Mouse (Mus musculus): ENCODE measurements around the gene Klhdc1. TPM values are rescaled to one million over a fixed set of nuclear protein-coding genes. Genes with fewer than 3 reads are reported as not detected.

Klhdc1 gene
- polyA plus RNA-seq, 1 experiment from 2014 or later = 7.7 TPM

GRCm38 (mm10) chr12:69208520-69208919, 32.5 kb upstream of the Klhdc1 start:
- no peaks in the 10 kb centered on the region for H3K27me3 ChIP-seq (replicated peaks)
- 0 out of 2 replicates have a peak, but pooled peaks cover 3% of the 10 kb centered on the region for H3K4me1 ChIP-seq (replicated peaks)
- H3K4me3 ChIP-seq = no peak overlapping the region
- ATAC-seq (ENCODE audit: insufficient number of reproducible peaks, low FRiP score) = no peak
- H3K9ac ChIP-seq = no peak overlapping the region
- peaks cover 61% of the 10 kb centered on the region for H3K36me3 ChIP-seq
- no peaks in the 10 kb centered on the region for H3K9me3 ChIP-seq (replicated peaks)
- H3K27ac ChIP-seq (ENCODE audit: poor library complexity, severe bottlenecking) = no peak overlapping the region
- H3K4me2 ChIP-seq = no peak overlapping the region
- 83% methylated on average over 2 of the region's 2 CpGs for WGBS

GRCm38 (mm10) chr12:69210056-69210979, 30.7 kb upstream of the Klhdc1 start:
- H3K36me3 ChIP-seq = peaks cover 70% of the 10 kb centered on the region
- 86% methylated on average over 18 of the region's 18 CpGs for WGBS

GRCm38 (mm10) chr12:69211057-69211456, 29.9 kb upstream of the Klhdc1 start:
- 53% methylated on average over 5 of the region's 5 CpGs for WGBS
- Histone ChIP-seq H3K36me3 (peaks cover 74% of the 10 kb centered on the region), H3K4me2 (no peak overlapping the region)

More at GRCm38 (mm10) chr12:69210056-69210979, 30.7 kb upstream of the Klhdc1 start:
- no peaks in the 10 kb centered on the region for H3K9me3 ChIP-seq (replicated peaks)
- no peak for ATAC-seq (ENCODE audit: insufficient number of reproducible peaks, low FRiP score)
- 0 out of 2 replicates have a peak, but pooled peaks cover 3% of the 10 kb centered on the region for H3K4me1 ChIP-seq (replicated peaks)
- no peaks in the 10 kb centered on the region for H3K27me3 ChIP-seq (replicated peaks)
- no peak overlapping the region for H3K4me2 ChIP-seq
- no peak overlapping the region for H3K9ac ChIP-seq
- no peak overlapping the region for H3K4me3 ChIP-seq
- no peak overlapping the region for H3K27ac ChIP-seq (ENCODE audit: poor library complexity, severe bottlenecking)

GRCm38 (mm10) chr12:69213186-69213777, 27.7 kb upstream of the Klhdc1 start:
- no peaks in the 10 kb centered on the region for H3K27me3 ChIP-seq (replicated peaks)
- WGBS = 89% methylated on average over 13 of the region's 13 CpGs
- H3K4me2 ChIP-seq = no peak overlapping the region
- ATAC-seq (ENCODE audit: insufficient number of reproducible peaks, low FRiP score) = no peak
- H3K9ac ChIP-seq = no peak overlapping the region
- no peak overlapping the region for H3K4me3 ChIP-seq
- H3K4me1 ChIP-seq (replicated peaks) = 0 out of 2 replicates have a peak, but pooled peaks cover 3% of the 10 kb centered on the region
- H3K9me3 ChIP-seq (replicated peaks) = no peaks in the 10 kb centered on the region
- peaks cover 81% of the 10 kb centered on the region for H3K36me3 ChIP-seq
- no peak overlapping the region for H3K27ac ChIP-seq (ENCODE audit: poor library complexity, severe bottlenecking)

More at GRCm38 (mm10) chr12:69211057-69211456, 29.9 kb upstream of the Klhdc1 start:
- H3K27me3 ChIP-seq (replicated peaks) = no peaks in the 10 kb centered on the region
- H3K9ac ChIP-seq = no peak overlapping the region
- H3K4me1 ChIP-seq (replicated peaks) = 0 out of 2 replicates have a peak, but pooled peaks cover 3% of the 10 kb centered on the region
- no peak overlapping the region for H3K4me3 ChIP-seq
- no peak overlapping the region for H3K27ac ChIP-seq (ENCODE audit: poor library complexity, severe bottlenecking)
- no peaks in the 10 kb centered on the region for H3K9me3 ChIP-seq (replicated peaks)
- ATAC-seq (ENCODE audit: insufficient number of reproducible peaks, low FRiP score) = no peak

- no peaks in the 10 kb centered on the region for H3K27me3 ChIP-seq (replicated peaks)
- H3K9ac ChIP-seq = no peak overlapping the region
- 92% methylated on average over 7 of the region's 7 CpGs for WGBS
- no peak overlapping the region for H3K4me3 ChIP-seq
- no peak overlapping the region for H3K27ac ChIP-seq (ENCODE audit: poor library complexity, severe bottlenecking)
- H3K4me1 ChIP-seq (replicated peaks) = 0 out of 2 replicates have a peak, but pooled peaks cover 3% of the 10 kb centered on the region
- H3K4me2 ChIP-seq = no peak overlapping the region
- H3K9me3 ChIP-seq (replicated peaks) = no peaks in the 10 kb centered on the region
- peaks cover 77% of the 10 kb centered on the region for H3K36me3 ChIP-seq
- no peak for ATAC-seq (ENCODE audit: insufficient number of reproducible peaks, low FRiP score)
Measured at GRCm38 (mm10) chr12:69214393-69214792, 26.6 kb upstream of the Klhdc1 start.

- no peak overlapping the region for H3K27ac ChIP-seq (ENCODE audit: poor library complexity, severe bottlenecking)
- WGBS = 90% methylated on average over 3 of the region's 3 CpGs
- H3K9ac ChIP-seq = no peak overlapping the region
- H3K27me3 ChIP-seq (replicated peaks) = no peaks in the 10 kb centered on the region
- H3K36me3 ChIP-seq = peaks cover 75% of the 10 kb centered on the region
- ATAC-seq (ENCODE audit: insufficient number of reproducible peaks, low FRiP score) = no peak
- H3K9me3 ChIP-seq (replicated peaks) = no peaks in the 10 kb centered on the region
- H3K4me2 ChIP-seq = no peak overlapping the region
- no peak overlapping the region for H3K4me3 ChIP-seq
- 0 out of 2 replicates have a peak, but pooled peaks cover 3% of the 10 kb centered on the region for H3K4me1 ChIP-seq (replicated peaks)
Measured at GRCm38 (mm10) chr12:69215000-69215785, 25.8 kb upstream of the Klhdc1 start.

GRCm38 (mm10) chr12:69216587-69216986, 24.4 kb upstream of the Klhdc1 start:
- WGBS = 91% methylated on average over 7 of the region's 7 CpGs
- H3K27me3 ChIP-seq (replicated peaks) = no peaks in the 10 kb centered on the region
- H3K36me3 ChIP-seq = peaks cover 81% of the 10 kb centered on the region
- H3K4me3 ChIP-seq = no peak overlapping the region
- no peaks in the 10 kb centered on the region for H3K9me3 ChIP-seq (replicated peaks)
- no peak for ATAC-seq (ENCODE audit: insufficient number of reproducible peaks, low FRiP score)
- no peaks in the 10 kb centered on the region for H3K4me1 ChIP-seq (replicated peaks)
- no peak overlapping the region for H3K27ac ChIP-seq (ENCODE audit: poor library complexity, severe bottlenecking)
- no peak overlapping the region for H3K4me2 ChIP-seq
- no peak overlapping the region for H3K9ac ChIP-seq

- Histone ChIP-seq H3K4me3 (no peak overlapping the region), H3K4me2 (no peak overlapping the region), H3K27me3 (replicated peaks) (no peaks in the 10 kb centered on the region), H3K4me1 (replicated peaks) (no peaks in the 10 kb centered on the region), H3K27ac (ENCODE audit: poor library complexity, severe bottlenecking) (no peak overlapping the region), H3K36me3 (peaks cover 62% of the 10 kb centered on the region), H3K9ac (no peak overlapping the region), H3K9me3 (replicated peaks) (no peaks in the 10 kb centered on the region)
- no peak for ATAC-seq (ENCODE audit: insufficient number of reproducible peaks, low FRiP score)
- WGBS = 90% methylated on average over 19 of the region's 19 CpGs
Measured at GRCm38 (mm10) chr12:69220613-69221277, 20.2 kb upstream of the Klhdc1 start.

- WGBS = 1% methylated on average over 37 of the region's 37 CpGs
- Histone ChIP-seq H3K9ac (peak within 1 kb of the TSS; percentile 79), H3K4me1 (replicated peaks) (peaks cover 5% of the 10 kb centered on the region; the same call in 1 of the 2 replicates), H3K4me2 (peak within 1 kb of the TSS; percentile 61), H3K27ac (ENCODE audit: poor library complexity, severe bottlenecking) (peak within 1 kb of the TSS; percentile 65), H3K27me3 (replicated peaks) (no peaks in the 10 kb centered on the region), H3K4me3 (peak within 1 kb of the TSS; percentile 81), H3K9me3 (replicated peaks) (no peaks in the 10 kb centered on the region), H3K36me3 (peaks cover 20% of the 10 kb centered on the region)
- ATAC-seq (ENCODE audit: insufficient number of reproducible peaks, low FRiP score) = peak; percentile 92
Measured at GRCm38 (mm10) chr12:69227776-69228466, 13.1 kb upstream of the Klhdc1 start, which contains the start of gene Pole2. Gene Pole2, minus strand, starts transcription at chr12:69228195.

- ATAC-seq (ENCODE audit: insufficient number of reproducible peaks, low FRiP score) = no peak
- 72% methylated on average over 2 of the region's 2 CpGs for WGBS
Measured at GRCm38 (mm10) chr12:69229251-69229650, 11.7 kb upstream of the Klhdc1 start.

More at GRCm38 (mm10) chr12:69229251-69229650, 11.7 kb upstream of the Klhdc1 start:
- Histone ChIP-seq H3K27me3 (replicated peaks) (no peaks in the 10 kb centered on the region), H3K4me3 (no peak overlapping the region), H3K9me3 (replicated peaks) (no peaks in the 10 kb centered on the region), H3K36me3 (peaks cover 15% of the 10 kb centered on the region), H3K4me2 (no peak overlapping the region), H3K9ac (no peak overlapping the region), H3K27ac (ENCODE audit: poor library complexity, severe bottlenecking) (no peak overlapping the region), H3K4me1 (replicated peaks) (peaks cover 5% of the 10 kb centered on the region; the same call in 1 of the 2 replicates)
